Mouse (Mus musculus): ENCODE measurements around the gene Ell. TPM values are rescaled to one million over a fixed set of nuclear protein-coding genes. Genes with fewer than 3 reads are reported as not detected.

Ell gene
- polyA plus RNA-seq, 1 experiment from 2014 or later: 26.1 TPM

DNA sequence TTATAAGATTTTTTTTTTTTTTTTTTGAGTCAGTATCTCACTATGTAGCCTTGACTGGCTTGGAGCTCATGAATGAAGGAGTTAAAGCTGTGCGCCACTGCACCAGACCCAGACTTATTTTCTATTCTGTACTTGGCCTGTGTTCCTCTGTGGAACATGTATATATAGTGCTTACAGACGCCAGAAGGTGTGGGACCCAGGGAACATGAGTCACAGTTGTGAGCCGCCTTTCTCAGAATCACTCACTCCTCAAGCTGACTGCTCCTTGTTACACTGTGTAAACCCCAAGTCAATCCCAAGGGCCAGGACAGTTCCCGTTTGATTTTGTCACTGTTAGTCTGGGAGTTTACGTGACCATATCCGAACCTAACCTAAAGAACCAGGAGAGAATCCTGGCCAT lies 20.2 kb upstream of the Ell start:
- ATAC-seq: no peak
- in situ Hi-C loops (cut with MboI; ENCODE audit: low pct_unique_long_range_greater_than_20kb): no loop called here
- POLR2A ChIA-PET: interaction anchor here (0.8 to 1.8 kb wide), 2 partner anchors 7 to 9 kb away, joined by 3 to 5 read pairs; partner anchors contain the start of gene Uba52
- CTCF ChIA-PET: interaction anchor here (1.7 to 1.9 kb wide), 2 partner anchors 10 to 12 kb away, joined by 4 to 5 read pairs; partner anchors contain the start of gene Rex1bd
- TF ChIP-seq CTCF (IDR thresholded peaks at IDR 0.05): no peak
- no peak for DNase-seq (ENCODE audit: low read depth, low spot score)
- H3K27me3 ChIP-seq: no peaks in the 10 kb centered on the region

GRCm38 (mm10) chr8:70519606-70520005 lies 19.7 kb upstream of the Ell start:
- H3K27me3 ChIP-seq: no peaks in the 10 kb centered on the region
- TF ChIP-seq CTCF (IDR thresholded peaks at IDR 0.05): no peak
- in situ Hi-C loops (cut with MboI; ENCODE audit: low pct_unique_long_range_greater_than_20kb): no loop called here
- ChIA-PET CTCF (interaction anchor here (0.9 to 1.9 kb wide), 3 partner anchors 10 to 14 kb away, joined by 3 to 5 read pairs (median 4); partner anchors contain the start of gene Rex1bd), POLR2A (interaction anchor here (1.1 to 1.8 kb wide), 2 partner anchors 8 to 10 kb away, joined by 3 to 5 read pairs; no protein-coding TSS in a partner anchor)
- no peak for ATAC-seq
- DNase-seq (ENCODE audit: low read depth, low spot score): no peak

DNA sequence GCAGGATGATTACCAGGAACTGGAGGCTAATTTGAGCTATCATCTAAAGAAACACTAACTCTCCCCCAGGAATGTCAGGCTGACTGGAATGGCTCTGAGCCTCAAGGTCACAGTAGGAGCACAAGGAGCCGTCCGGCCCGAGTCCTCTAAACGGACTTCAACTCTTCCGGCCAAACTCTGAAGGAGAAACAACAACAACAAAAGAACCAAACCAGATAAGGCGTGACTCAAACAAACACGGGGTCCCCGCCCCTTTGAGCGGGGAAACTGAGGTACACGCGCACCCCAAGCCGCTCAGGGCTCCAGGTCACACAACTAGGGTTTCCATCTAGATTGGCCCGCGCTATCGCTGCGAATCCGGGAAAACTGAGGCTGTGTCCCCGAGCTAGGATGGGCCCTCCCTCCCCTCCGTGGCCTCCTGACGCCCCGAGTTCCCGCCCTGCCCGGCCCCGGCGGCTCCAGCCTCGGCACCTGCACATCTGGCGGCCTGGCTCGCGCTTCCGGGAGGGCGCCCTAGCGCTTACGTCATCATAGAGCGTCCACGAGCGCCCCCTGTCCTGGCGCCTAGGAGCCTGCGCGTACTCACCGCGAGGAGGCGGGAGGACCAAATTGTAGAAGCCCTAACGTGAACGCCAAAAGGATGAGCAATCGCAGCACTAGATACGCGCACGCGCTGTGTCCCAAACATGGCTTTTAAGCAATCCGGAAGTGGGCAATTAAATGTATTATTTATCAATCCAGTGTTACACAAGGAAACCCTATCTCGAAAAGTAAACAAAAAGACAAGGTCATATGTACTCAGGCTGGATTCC lies 16.5 kb upstream of the Ell start:
- no peaks in the 10 kb centered on the region for H3K27me3 ChIP-seq
- in situ Hi-C loops (cut with MboI; ENCODE audit: low pct_unique_long_range_greater_than_20kb): no loop called here
- TF ChIP-seq CTCF (IDR thresholded peaks at IDR 0.05): no peak
- ChIA-PET POLR2A (interaction anchor here (1.0 kb wide), 2 partner anchors 13 to 14 kb away, joined by 3 read pairs; partner anchors contain the start of gene Uba52), CTCF (no interaction called here)
- peak; percentile 68 for ATAC-seq
- DNase-seq (ENCODE audit: low read depth, low spot score): peak; percentile 86

DNA sequence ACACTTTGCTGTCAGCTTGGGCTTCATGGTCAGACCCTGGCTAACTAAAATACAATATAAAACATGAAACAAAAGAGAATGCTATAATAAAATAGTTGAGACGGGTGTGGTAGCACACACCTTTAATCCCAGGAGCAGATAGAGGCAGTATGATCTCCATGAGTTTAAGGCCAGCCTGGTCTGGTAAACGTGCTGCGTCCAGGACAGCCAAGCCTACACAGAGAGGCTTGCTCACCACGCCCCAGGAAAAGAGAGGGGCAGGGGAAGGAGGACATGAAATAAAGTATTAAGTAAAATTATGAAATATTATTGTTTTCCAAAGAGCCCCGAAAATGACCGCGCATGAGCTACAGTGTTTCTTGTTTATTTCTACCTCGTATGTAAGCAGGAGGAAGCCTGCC lies 12.1 kb upstream of the Ell start:
- ChIA-PET POLR2A (interaction anchor here (1.3 to 4.8 kb wide), 4 partner anchors 11 to 82 kb away, joined by 4 to 24 read pairs (median 6); partner anchors contain the start of genes Ell, Rex1bd and Uba52), CTCF (interaction anchor here (1.4 to 3.5 kb wide), 3 partner anchors 10 to 79 kb away, joined by 3 to 20 read pairs (median 14); partner anchors contain the start of gene Ell)
- ATAC-seq (no peak), DNase-seq (ENCODE audit: low read depth, low spot score) (no peak)
- in situ Hi-C loops (cut with MboI; ENCODE audit: low pct_unique_long_range_greater_than_20kb): no loop called here
- H3K27me3 ChIP-seq: no peaks in the 10 kb centered on the region
- no peak for TF ChIP-seq CTCF (IDR thresholded peaks at IDR 0.05)

- no peak for TF ChIP-seq CTCF (IDR thresholded peaks at IDR 0.05)
- ChIA-PET POLR2A (interaction anchor here (0.5 to 4.8 kb wide), 4 partner anchors 11 to 82 kb away, joined by 3 to 24 read pairs (median 6); partner anchors contain the start of genes Ell and Rex1bd), CTCF (interaction anchor here (1.4 to 3.5 kb wide), 3 partner anchors 10 to 80 kb away, joined by 3 to 20 read pairs (median 14); partner anchors contain the start of gene Ell)
- H3K27me3 ChIP-seq: no peaks in the 10 kb centered on the region
- in situ Hi-C loops (cut with MboI; ENCODE audit: low pct_unique_long_range_greater_than_20kb): no loop called here
- peak; percentile 86 for ATAC-seq
- DNase-seq (ENCODE audit: low read depth, low spot score): no peak
Measured at GRCm38 (mm10) chr8:70527512-70528181, 11.6 kb upstream of the Ell start, which contains the start of the genes Fkbp8 and Kxd1. Gene Fkbp8, plus strand, starts transcription at chr8:70527724. Gene Kxd1, minus strand, starts transcription at chr8:70527956.

- no peaks in the 10 kb centered on the region for H3K27me3 ChIP-seq
- ChIA-PET CTCF (interaction anchor here (1.9 to 2.8 kb wide), 2 partner anchors 8 to 9 kb away, joined by 5 to 20 read pairs; partner anchors contain the start of gene Ell), POLR2A (interaction anchor here (0.5 to 4.8 kb wide), 4 partner anchors 10 to 81 kb away, joined by 3 to 24 read pairs (median 6); partner anchors contain the start of genes Ell and Rex1bd)
- ATAC-seq (no peak), DNase-seq (ENCODE audit: low read depth, low spot score) (no peak)
- TF ChIP-seq CTCF (IDR thresholded peaks at IDR 0.05): no peak
- in situ Hi-C loops (cut with MboI; ENCODE audit: low pct_unique_long_range_greater_than_20kb): no loop called here
Measured at GRCm38 (mm10) chr8:70528182-70528797, 11.0 kb upstream of the Ell start.

GRCm38 (mm10) chr8:70529299-70529698 lies 10.0 kb upstream of the Ell start:
- no peaks in the 10 kb centered on the region for H3K27me3 ChIP-seq
- no peak for TF ChIP-seq CTCF (IDR thresholded peaks at IDR 0.05)
- POLR2A ChIA-PET: interaction anchor here (4.8 kb wide), 1 partner anchor 9 kb away, joined by 24 read pairs; the partner anchor contains the start of gene Ell
- in situ Hi-C loops (cut with MboI; ENCODE audit: low pct_unique_long_range_greater_than_20kb): no loop called here
- CTCF ChIA-PET: interaction anchor here (1.9 kb wide), 1 partner anchor 9 kb away, joined by 5 read pairs; no protein-coding TSS in a partner anchor
- no peak for DNase-seq (ENCODE audit: low read depth, low spot score)
- ATAC-seq: no peak

DNA sequence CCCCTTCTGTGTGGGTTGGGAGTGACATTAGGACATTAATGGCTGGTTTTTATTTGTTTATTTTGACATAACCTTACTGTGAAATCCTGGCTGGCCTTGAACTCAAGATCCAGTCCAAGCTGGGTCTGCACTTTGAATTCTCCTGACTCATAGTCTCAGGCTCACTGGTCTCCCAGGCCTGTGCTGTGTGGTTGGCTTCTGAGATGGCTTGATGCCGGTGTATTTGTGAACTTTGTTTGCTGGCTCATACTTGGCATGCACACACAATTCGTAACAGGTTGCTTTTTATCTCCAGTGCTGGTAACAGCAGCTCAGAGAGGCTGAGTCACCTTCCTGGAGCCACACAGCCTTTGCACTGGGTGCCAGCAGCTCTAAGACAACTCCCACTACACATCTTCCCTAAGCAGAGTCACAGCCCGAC lies 9.5 kb upstream of the Ell start:
- CTCF ChIA-PET: interaction anchor here (1.9 kb wide), 1 partner anchor 10 kb away, joined by 5 read pairs; no protein-coding TSS in a partner anchor
- in situ Hi-C loops (cut with MboI; ENCODE audit: low pct_unique_long_range_greater_than_20kb): no loop called here
- no peak for DNase-seq (ENCODE audit: low read depth, low spot score)
- TF ChIP-seq CTCF (IDR thresholded peaks at IDR 0.05): no peak
- no peaks in the 10 kb centered on the region for H3K27me3 ChIP-seq
- no peak for ATAC-seq
- POLR2A ChIA-PET: interaction anchor here (4.8 kb wide), 1 partner anchor 9 kb away, joined by 24 read pairs; the partner anchor contains the start of gene Ell

DNA sequence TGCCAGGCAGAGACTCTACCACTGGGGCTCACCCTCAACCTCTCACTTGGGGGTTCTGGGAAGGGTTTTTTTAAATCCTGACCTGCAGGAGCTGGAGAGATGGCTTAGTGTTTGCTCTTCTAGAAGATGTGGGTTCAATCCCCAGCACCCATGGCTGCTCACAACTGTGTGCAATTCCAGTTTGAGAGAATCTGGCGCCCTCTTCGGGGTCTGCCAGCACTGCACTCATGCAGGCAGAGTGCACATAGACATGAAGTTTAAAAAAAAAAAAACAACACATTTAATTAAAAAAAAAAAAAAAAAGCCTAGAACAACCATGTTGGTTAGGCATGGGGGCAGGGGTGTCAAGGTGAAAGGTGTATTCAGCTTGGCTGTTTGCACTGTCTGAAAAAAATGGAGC lies 8.9 kb upstream of the Ell start:
- H3K27me3 ChIP-seq: no peaks in the 10 kb centered on the region
- CTCF ChIA-PET: interaction anchor here (1.9 kb wide), 1 partner anchor 10 kb away, joined by 5 read pairs; no protein-coding TSS in a partner anchor
- no peak for TF ChIP-seq CTCF (IDR thresholded peaks at IDR 0.05)
- ATAC-seq: no peak
- in situ Hi-C loops (cut with MboI; ENCODE audit: low pct_unique_long_range_greater_than_20kb): no loop called here
- DNase-seq (ENCODE audit: low read depth, low spot score): no peak
- POLR2A ChIA-PET: interaction anchor here (0.6 to 4.8 kb wide), 2 partner anchors 8 to 134 kb away, joined by 4 to 24 read pairs; partner anchors contain the start of gene Ell

Measured in Patski (cell line).